Mouse (Mus musculus) stomach, postnatal 0 days (tissue): Measurements from ENCODE around the gene Zdhhc13.

Experiments used
- CTCF ChIP-seq: IDR thresholded peaks from 2 replicates; pipeline ENCODE4 v1.5.1; 2016; ENCODE audit warnings: antibody characterized with exemption, low read depth, mild to moderate bottlenecking, moderate library complexity
- EP300 ChIP-seq: optimal IDR thresholded peaks from 2 replicates; pipeline ENCODE3; 2016; ENCODE audit warnings: antibody characterized with exemption

DNA sequence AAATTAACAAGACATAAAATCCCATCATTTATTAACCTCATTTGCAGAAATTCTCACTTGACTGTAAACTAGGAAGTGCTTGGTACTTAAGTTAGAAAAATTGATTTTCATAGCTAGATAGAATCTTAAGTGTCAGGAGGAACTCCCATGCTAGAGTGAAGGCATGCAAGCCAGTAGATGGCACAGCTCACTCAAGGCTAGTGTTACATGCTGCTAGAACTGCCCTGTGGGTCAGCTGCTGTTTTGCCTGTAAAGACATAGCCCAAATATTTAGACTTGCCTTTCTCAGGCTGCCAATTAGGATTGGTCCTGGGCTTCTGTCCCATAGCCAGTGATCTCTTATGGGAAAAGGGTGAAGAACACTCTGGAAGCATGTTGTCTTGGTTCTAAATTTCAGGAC lies 23.6 kb downstream of the Zdhhc13 start:
- peak; percentile 54 for TF ChIP-seq CTCF
- no peak for TF ChIP-seq EP300
